Mouse (Mus musculus): ENCODE data around the gene Brms1. TPM values are rescaled to one million over a fixed set of nuclear protein-coding genes. Genes with fewer than 3 reads are reported as not detected.
"Not testable (repeated sequence)": the region's sequence is repeated elsewhere in the genome, so short reads cannot be mapped to it uniquely, and the experiment has no call there.

The Brms1 gene
- polyA plus RNA-seq, 1 experiment: 68.0 TPM

DNA sequence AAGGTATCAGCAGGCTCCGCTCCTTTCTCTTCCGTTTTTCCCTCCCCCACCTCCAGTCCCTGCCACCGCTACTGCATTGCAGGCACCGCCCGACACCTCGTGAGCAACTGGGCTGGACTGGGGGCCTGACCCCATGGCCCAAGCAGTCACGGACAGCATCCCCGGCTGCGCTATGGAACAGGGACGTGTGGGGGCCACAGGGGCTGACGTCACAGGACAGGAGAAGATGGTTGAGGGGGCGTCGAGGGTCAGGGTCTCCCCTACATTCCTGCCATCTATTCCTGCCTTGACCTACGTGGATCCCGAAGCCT lies 43.6 kb downstream of the Brms1 start:
- WGBS: 9% methylated on average over 15 of the region's 15 CpGs
- no peak for TF ChIP-seq POLR2A (IDR thresholded peaks at IDR 0.05; ENCODE audit: borderline replicate concordance, control insufficient read depth, low read depth, low read length)
- no peak for TF ChIP-seq CTCF (IDR thresholded peaks at IDR 0.05; ENCODE audit: control insufficient read depth, insufficient read depth, low read length)
- Histone ChIP-seq H3K4me1 (ENCODE audit: control insufficient read depth, insufficient read depth, low read length) (peaks cover 4% of the 10 kb centered on the region), H3K4me3 (replicated peaks; ENCODE audit: control insufficient read depth, low read depth, low read length) (no peak overlapping the region), H3K27ac (ENCODE audit: control insufficient read depth, insufficient read depth, low read depth, low read length, poor library complexity) (no peak overlapping the region)

DNA sequence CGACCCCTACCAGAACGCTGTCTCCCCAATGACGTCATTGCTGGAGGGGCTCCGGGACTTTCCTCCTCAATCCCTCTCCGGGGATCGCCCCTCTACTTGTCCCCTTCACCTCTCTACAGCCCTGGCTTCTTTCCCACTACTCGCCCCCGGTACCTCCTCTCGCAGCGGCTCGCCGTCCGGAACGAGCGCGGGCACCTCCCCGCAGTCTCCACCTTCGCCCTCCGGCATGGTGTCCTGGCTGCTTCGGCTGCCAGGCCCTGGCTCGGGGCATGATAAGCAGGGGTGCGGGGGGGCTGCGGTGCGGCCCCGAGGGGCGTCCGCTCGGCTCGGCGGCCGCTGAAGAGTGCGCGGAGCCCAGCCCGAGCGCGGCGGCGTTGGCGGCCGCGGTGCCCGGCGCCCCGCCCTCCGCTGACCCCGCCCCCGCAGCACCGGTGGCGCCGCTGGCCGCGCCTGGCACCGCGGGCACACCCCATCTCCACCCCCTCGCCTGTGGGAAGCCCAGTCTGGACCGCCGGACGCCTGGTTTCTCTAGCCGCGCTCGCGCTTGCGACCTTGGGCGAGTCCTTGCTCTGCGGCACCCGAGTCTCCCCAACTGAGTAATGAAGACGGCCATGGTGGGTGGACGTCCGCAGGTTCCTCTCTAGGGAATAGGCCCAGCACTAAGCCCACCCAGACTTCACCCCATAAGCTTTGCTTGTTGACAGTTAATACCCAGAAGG lies 44.1 kb downstream of the Brms1 start, which contains the start of gene Tmem151a:
Gene Tmem151a (minus strand): TSS at position 387 of the 719 bp plus-strand sequence.
- WGBS: under 1% methylated on average over 60 of the region's 69 CpGs
- peak within 1 kb of the TSS; percentile 5 for H3K4me3 ChIP-seq (replicated peaks; ENCODE audit: control insufficient read depth, low read depth, low read length)

GRCm38 (mm10) chr19:5086533-5086932 lies 45.4 kb downstream of the Brms1 start:
- H3K27ac ChIP-seq (ENCODE audit: control insufficient read depth, insufficient read depth, low read depth, low read length, poor library complexity); H3K4me3 ChIP-seq (replicated peaks; ENCODE audit: control insufficient read depth, low read depth, low read length); H3K4me1 ChIP-seq (ENCODE audit: control insufficient read depth, insufficient read depth, low read length): not testable (repeated sequence)
- WGBS: 56% methylated on average over 4 of the region's 4 CpGs

More for the DNA sequence above, 44.1 kb downstream of the Brms1 start, which contains the start of gene Tmem151a:
- Histone ChIP-seq H3K4me1 (ENCODE audit: control insufficient read depth, insufficient read depth, low read length) (peaks cover 4% of the 10 kb centered on the region), H3K27ac (ENCODE audit: control insufficient read depth, insufficient read depth, low read depth, low read length, poor library complexity) (no peak within 1 kb of the TSS)
- TF ChIP-seq POLR2A (IDR thresholded peaks at IDR 0.05; ENCODE audit: borderline replicate concordance, control insufficient read depth, low read depth, low read length) (no peak), CTCF (IDR thresholded peaks at IDR 0.05; ENCODE audit: control insufficient read depth, insufficient read depth, low read length) (no peak)

GRCm38 (mm10) chr19:5087884-5088728 lies 47.0 kb downstream of the Brms1 start, which contains the start of gene Yif1a:
Gene Yif1a (plus strand): TSS chr19:5088538.
- peak within 1 kb of the TSS; percentile 96 for H3K4me3 ChIP-seq (replicated peaks; ENCODE audit: control insufficient read depth, low read depth, low read length)
- H3K4me1 ChIP-seq (ENCODE audit: control insufficient read depth, insufficient read depth, low read length): peaks cover 4% of the 10 kb centered on the region
- H3K27ac ChIP-seq (ENCODE audit: control insufficient read depth, insufficient read depth, low read depth, low read length, poor library complexity): peak within 1 kb of the TSS; percentile 74
- TF ChIP-seq POLR2A (IDR thresholded peaks at IDR 0.05; ENCODE audit: borderline replicate concordance, control insufficient read depth, low read depth, low read length) (peak; percentile 84; the same call in 1 of the 2 replicates), CTCF (IDR thresholded peaks at IDR 0.05; ENCODE audit: control insufficient read depth, insufficient read depth, low read length) (peak; percentile 43; the same call in 1 of the 2 replicates)
- under 1% methylated on average over 58 of the region's 58 CpGs for WGBS

GRCm38 (mm10) chr19:5089324-5089723 lies 48.2 kb downstream of the Brms1 start:
- TF ChIP-seq POLR2A (IDR thresholded peaks at IDR 0.05; ENCODE audit: borderline replicate concordance, control insufficient read depth, low read depth, low read length): no peak
- Histone ChIP-seq H3K4me1 (ENCODE audit: control insufficient read depth, insufficient read depth, low read length) (peaks cover 4% of the 10 kb centered on the region), H3K27ac (ENCODE audit: control insufficient read depth, insufficient read depth, low read depth, low read length, poor library complexity) (no peak overlapping the region), H3K4me3 (replicated peaks; ENCODE audit: control insufficient read depth, low read depth, low read length) (no peak overlapping the region)
- 85% methylated on average over 4 of the region's 4 CpGs for WGBS

DNA sequence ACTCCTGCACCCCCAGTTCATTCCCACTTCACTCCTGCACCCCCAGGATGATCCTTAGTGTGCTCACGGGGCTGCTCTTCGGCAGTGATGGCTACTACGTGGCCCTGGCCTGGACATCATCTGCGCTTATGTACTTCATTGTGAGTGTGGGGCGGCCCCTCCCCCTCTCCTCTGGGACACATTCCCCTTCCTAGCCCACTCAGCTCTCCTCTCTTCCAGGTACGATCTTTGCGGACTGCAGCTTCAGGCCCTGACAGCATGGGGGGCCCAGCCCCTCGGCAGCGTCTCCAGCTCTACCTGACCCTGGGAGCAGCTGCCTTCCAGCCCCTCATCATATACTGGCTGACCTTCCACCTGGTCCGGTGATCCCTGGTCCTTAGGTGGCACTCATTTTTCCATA lies 50.9 kb downstream of the Brms1 start:
- TF ChIP-seq CTCF (IDR thresholded peaks at IDR 0.05; ENCODE audit: control insufficient read depth, insufficient read depth, low read length) (no peak), POLR2A (IDR thresholded peaks at IDR 0.05; ENCODE audit: borderline replicate concordance, control insufficient read depth, low read depth, low read length) (no peak)
- Histone ChIP-seq H3K4me3 (replicated peaks; ENCODE audit: control insufficient read depth, low read depth, low read length) (no peak overlapping the region), H3K27ac (ENCODE audit: control insufficient read depth, insufficient read depth, low read depth, low read length, poor library complexity) (no peak overlapping the region), H3K4me1 (ENCODE audit: control insufficient read depth, insufficient read depth, low read length) (peaks cover 2% of the 10 kb centered on the region; the same call in 1 of the 2 replicates)
- 91% methylated on average over 10 of the region's 10 CpGs for WGBS

GRCm38 (mm10) chr19:5093481-5094242 lies 52.5 kb downstream of the Brms1 start:
- Histone ChIP-seq H3K27ac (ENCODE audit: control insufficient read depth, insufficient read depth, low read depth, low read length, poor library complexity) (no peak overlapping the region), H3K4me1 (ENCODE audit: control insufficient read depth, insufficient read depth, low read length) (no peaks in the 10 kb centered on the region), H3K4me3 (replicated peaks; ENCODE audit: control insufficient read depth, low read depth, low read length) (no peak overlapping the region)
- TF ChIP-seq POLR2A (IDR thresholded peaks at IDR 0.05; ENCODE audit: borderline replicate concordance, control insufficient read depth, low read depth, low read length): no peak
- 75% methylated on average over 12 of the region's 12 CpGs for WGBS

- H3K4me3 ChIP-seq (replicated peaks; ENCODE audit: control insufficient read depth, low read depth, low read length): no peak overlapping the region
- 1% methylated on average over 21 of the region's 21 CpGs for WGBS
- no peaks in the 10 kb centered on the region for H3K4me1 ChIP-seq (ENCODE audit: control insufficient read depth, insufficient read depth, low read length)
- H3K27ac ChIP-seq (ENCODE audit: control insufficient read depth, insufficient read depth, low read depth, low read length, poor library complexity): no peak overlapping the region
- peak; percentile 79 for TF ChIP-seq CTCF (IDR thresholded peaks at IDR 0.05; ENCODE audit: control insufficient read depth, insufficient read depth, low read length)
- peak; percentile 45; the same call in 1 of the 2 replicates for TF ChIP-seq POLR2A (IDR thresholded peaks at IDR 0.05; ENCODE audit: borderline replicate concordance, control insufficient read depth, low read depth, low read length)
These were observed 53.1 kb downstream of the Brms1 start for GRCm38 (mm10) chr19:5094243-5094632.
